Mouse (Mus musculus): Measurements from ENCODE around the gene Gnai3. TPM values are rescaled to one million over a fixed set of nuclear protein-coding genes. Genes with fewer than 3 reads are reported as not detected.

The Gnai3 gene
- 77.8 TPM for total RNA-seq (2023)

GRCm38 (mm10) chr3:108145534-108146445, at the start of gene Gnai3:
Gene Gnai3, minus strand, starts transcription at chr3:108146146.

GRCm38 (mm10) chr3:108186098-108187047, 40.4 kb upstream of the Gnai3 start, which contains the start of gene Amigo1:
Gene Amigo1, plus strand, starts transcription at chr3:108186335.

GRCm38 (mm10) chr3:108154656-108155055, 8.7 kb upstream of the Gnai3 start, which contains the start of gene Gpr61:
Gene Gpr61, minus strand, starts transcription at chr3:108154882.

GRCm38 (mm10) chr3:108092536-108093115, 53.3 kb downstream of the Gnai3 start, which contains the start of gene Gnat2:
Gene Gnat2, plus strand, starts transcription at chr3:108092789.

GRCm38 (mm10) chr3:108086470-108086979, 59.4 kb downstream of the Gnai3 start, which contains the start of gene Ampd2:
Gene Ampd2, minus strand, starts transcription at chr3:108086651.

Other genes starting within 250 kb of the Gnai3 start
- gene Gstm7, start 214.3 kb downstream of the Gnai3 start, total RNA-seq (2023) = 2.4 TPM
- not detected for gene Gstm6, start 202.4 kb downstream of the Gnai3 start, total RNA-seq (2023)
- gene Gstm3, start 176.9 kb downstream of the Gnai3 start, total RNA-seq (2023) = not detected
- not detected for gene Gstm2, start 159.7 kb downstream of the Gnai3 start, total RNA-seq (2023)
- gene Gstm1, start 128.2 kb downstream of the Gnai3 start, total RNA-seq (2023) = 10.5 TPM
- gene Gstm4, start 101.3 kb downstream of the Gnai3 start, total RNA-seq (2023) = 2.9 TPM
- 32.4 TPM for gene Ampd2, start 59.5 kb downstream of the Gnai3 start, total RNA-seq (2023)
- gene Gnat2, start 53.4 kb downstream of the Gnai3 start, total RNA-seq (2023) = not detected
- gene Gpr61, start 8.7 kb upstream of the Gnai3 start, total RNA-seq (2023) = not detected
- 3.4 TPM for gene Amigo1, start 40.2 kb upstream of the Gnai3 start, total RNA-seq (2023)
- gene Cyb561d1, start 55.1 kb upstream of the Gnai3 start, total RNA-seq (2023) = 25.2 TPM
- gene Atxn7l2, start 64.8 kb upstream of the Gnai3 start, total RNA-seq (2023) = 38.6 TPM
- gene Sypl2, start 80.5 kb upstream of the Gnai3 start, total RNA-seq (2023) = not detected
- 36.6 TPM for gene Psma5, start 110.8 kb upstream of the Gnai3 start, total RNA-seq (2023)
- 0.95 TPM for gene Sort1, start 137.9 kb upstream of the Gnai3 start, total RNA-seq (2023)
- not detected for gene Mybphl, start 218.8 kb upstream of the Gnai3 start, total RNA-seq (2023)
- 0.40 TPM for gene Psrc1, start 237.7 kb upstream of the Gnai3 start, total RNA-seq (2023)